Mouse (Mus musculus) neural tube, embryonic 14.5 days (tissue): ENCODE data around the gene Mvb12b. TPM values are rescaled to one million over a fixed set of nuclear protein-coding genes. Genes with fewer than 3 reads are reported as not detected.
A peak's percentile ranks its signal among the peaks of the same experiment; 100 is the strongest.

Experiments
- ATAC-seq: fragments of 200-750 bp; cut with Nextera tagmentation; 2 replicates; pipeline ENCODE4 v1.8.0; 2017; ENCODE audit warnings: low read depth, mild to moderate bottlenecking, moderate TSS enrichment, moderate library complexity
- H3K27ac ChIP-seq: fragments of 300-500 bp; sonication (generic); 2 replicates; pipeline ENCODE4 v1.5.1; 2014; ENCODE audit warnings: low read depth, mild to moderate bottlenecking, control low read depth, low read length, moderate library complexity, mixed read lengths
- H3K27me3 ChIP-seq: fragments of 300-500 bp; sonication (generic); 2 replicates; pipeline ENCODE4 v1.6.1; 2014; ENCODE audit warnings: low read length; ENCODE audit not compliant: control insufficient read depth, insufficient read depth
- H3K36me3 ChIP-seq: fragments of 300-500 bp; sonication (generic); 2 replicates; pipeline ENCODE4 v1.6.1; 2014; ENCODE audit warnings: low read length, mixed read lengths; ENCODE audit not compliant: control insufficient read depth, insufficient read depth
- H3K4me1 ChIP-seq: fragments of 300-500 bp; sonication (generic); 2 replicates; pipeline ENCODE4 v1.6.1; 2014; ENCODE audit warnings: low read length; ENCODE audit not compliant: control insufficient read depth, insufficient read depth
- H3K4me2 ChIP-seq: fragments of 300-500 bp; sonication (generic); 2 replicates; pipeline ENCODE4 v1.6.1; 2014; ENCODE audit warnings: mild to moderate bottlenecking, low read depth, low read length, control low read depth
- H3K4me3 ChIP-seq: fragments of 300-500 bp; sonication (generic); 2 replicates; pipeline ENCODE4 v1.5.1; 2014; ENCODE audit warnings: low read depth, low read length, control low read depth, mixed read lengths
- H3K9ac ChIP-seq: fragments of 300-500 bp; sonication (generic); replicated peaks from 2 replicates; pipeline ENCODE4 v1.6.1; 2014; ENCODE audit warnings: low read depth, mild to moderate bottlenecking, control low read depth, low read length, mixed read lengths
- H3K9me3 ChIP-seq: fragments of 300-500 bp; sonication (generic); 2 replicates; pipeline ENCODE4 v1.6.1; 2016; ENCODE audit warnings: low read length; ENCODE audit not compliant: control insufficient read depth
- WGBS: fragments of 180-500 bp; shearing (Covaris S2); extraction: QIAGEN DNeasy Blood & Tissue Kit; methylation state at CpG from one replicate; pipeline ENCODE4 v1.1.7; 2014; 5-methylcytosine and 5-hydroxymethylcytosine counted together
- polyA plus RNA-seq: library from polyadenylated mRNA; unstranded; fragments of >200 nt; fragmentation: Nextera tagmentation; extraction: Ambion mirVana; gene quantifications from 2 replicates; pipeline ENCODE4 v1.2.1, GENCODE M21; 2014

The Mvb12b gene
- polyA plus RNA-seq, 1 experiment from 2014 or later, result 54.0 TPM

GRCm38 (mm10) chr2:33789279-33789678, 98.5 kb downstream of the Mvb12b start:
- H3K9ac ChIP-seq, result no peak overlapping the region
- peaks cover 49% of the 10 kb centered on the region for H3K4me1 ChIP-seq

GRCm38 (mm10) chr2:33788851-33789250, 98.9 kb downstream of the Mvb12b start:
- Histone ChIP-seq H3K27me3 (no peaks in the 10 kb centered on the region), H3K4me3 (no peak overlapping the region), H3K9ac (no peak overlapping the region), H3K9me3 (no peaks in the 10 kb centered on the region), H3K4me1 (peaks cover 48% of the 10 kb centered on the region), H3K27ac (no peak overlapping the region), H3K36me3 (no peaks in the 10 kb centered on the region), H3K4me2 (no peak overlapping the region)
- 41% methylated on average over 7 of the region's 7 CpGs for WGBS
- ATAC-seq, result no peak

More at GRCm38 (mm10) chr2:33789279-33789678, 98.5 kb downstream of the Mvb12b start:
- WGBS, result 12% methylated on average over 6 of the region's 6 CpGs
- H3K36me3 ChIP-seq, result no peaks in the 10 kb centered on the region
- no peak overlapping the region for H3K4me3 ChIP-seq
- ATAC-seq, result peak; percentile 58
- H3K4me2 ChIP-seq, result no peak overlapping the region
- H3K9me3 ChIP-seq, result no peaks in the 10 kb centered on the region
- H3K27me3 ChIP-seq, result no peaks in the 10 kb centered on the region
- H3K27ac ChIP-seq, result peak overlapping the region; percentile 74

- Histone ChIP-seq H3K27ac (peak overlapping the region; percentile 41; the same call in 1 of the 2 replicates), H3K4me2 (no peak overlapping the region), H3K36me3 (no peaks in the 10 kb centered on the region), H3K9me3 (no peaks in the 10 kb centered on the region), H3K4me3 (no peak overlapping the region), H3K27me3 (no peaks in the 10 kb centered on the region), H3K9ac (no peak overlapping the region), H3K4me1 (peaks cover 46% of the 10 kb centered on the region)
- ATAC-seq, result no peak
- 26% methylated on average over 13 of the region's 13 CpGs for WGBS
Measured at GRCm38 (mm10) chr2:33788131-33788530, 99.6 kb downstream of the Mvb12b start.

GRCm38 (mm10) chr2:33786064-33786463, 101.7 kb downstream of the Mvb12b start:
- H3K27me3 ChIP-seq, result no peaks in the 10 kb centered on the region
- no peak overlapping the region for H3K9ac ChIP-seq
- H3K36me3 ChIP-seq, result no peaks in the 10 kb centered on the region
- 44% methylated on average over 6 of the region's 6 CpGs for WGBS
- H3K4me2 ChIP-seq, result no peak overlapping the region
- H3K9me3 ChIP-seq, result no peaks in the 10 kb centered on the region
- peak overlapping the region; percentile 68 for H3K27ac ChIP-seq
- no peak overlapping the region for H3K4me3 ChIP-seq
- peaks cover 56% of the 10 kb centered on the region for H3K4me1 ChIP-seq
- 0 out of 2 replicates have a peak, but pooled peaks have one; percentile 35 for ATAC-seq

- Histone ChIP-seq H3K4me2 (no peak overlapping the region), H3K9ac (peak overlapping the region; percentile 32; the same call in 1 of the 2 replicates), H3K4me1 (peaks cover 53% of the 10 kb centered on the region), H3K36me3 (no peaks in the 10 kb centered on the region), H3K9me3 (no peaks in the 10 kb centered on the region), H3K4me3 (no peak overlapping the region), H3K27me3 (no peaks in the 10 kb centered on the region), H3K27ac (peak overlapping the region; percentile 68)
- WGBS, result 15% methylated on average over 13 of the region's 13 CpGs
- peak; percentile 57; the same call in 1 of the 2 replicates for ATAC-seq
Measured at GRCm38 (mm10) chr2:33785596-33785995, 102.2 kb downstream of the Mvb12b start.

- H3K27ac ChIP-seq, result no peak overlapping the region
Measured at GRCm38 (mm10) chr2:33784721-33785120, 103.0 kb downstream of the Mvb12b start.

GRCm38 (mm10) chr2:33783419-33783818, 104.3 kb downstream of the Mvb12b start:
- Histone ChIP-seq H3K27me3 (no peaks in the 10 kb centered on the region), H3K9me3 (no peaks in the 10 kb centered on the region), H3K27ac (no peak overlapping the region), H3K4me2 (no peak overlapping the region), H3K4me1 (peaks cover 39% of the 10 kb centered on the region), H3K4me3 (no peak overlapping the region), H3K36me3 (no peaks in the 10 kb centered on the region), H3K9ac (no peak overlapping the region)
- no peak for ATAC-seq
- WGBS, result 82% methylated on average over 7 of the region's 7 CpGs

More at GRCm38 (mm10) chr2:33784721-33785120, 103.0 kb downstream of the Mvb12b start:
- Histone ChIP-seq H3K4me2 (no peak overlapping the region), H3K27me3 (no peaks in the 10 kb centered on the region), H3K4me1 (peaks cover 44% of the 10 kb centered on the region), H3K9ac (no peak overlapping the region), H3K9me3 (no peaks in the 10 kb centered on the region), H3K4me3 (no peak overlapping the region), H3K36me3 (no peaks in the 10 kb centered on the region)
- 59% methylated on average over 1 of the region's 1 CpGs for WGBS
- no peak for ATAC-seq

- Histone ChIP-seq H3K4me1 (peaks cover 26% of the 10 kb centered on the region), H3K27me3 (no peaks in the 10 kb centered on the region), H3K27ac (no peak overlapping the region; the same call in 1 of the 2 replicates), H3K9me3 (no peaks in the 10 kb centered on the region), H3K9ac (no peak overlapping the region), H3K4me2 (no peak overlapping the region), H3K36me3 (peaks cover 2% of the 10 kb centered on the region; the same call in 1 of the 2 replicates), H3K4me3 (no peak overlapping the region)
- WGBS, result 18% methylated on average over 11 of the region's 11 CpGs
- ATAC-seq, result no peak
Measured at GRCm38 (mm10) chr2:33781655-33782400, 105.9 kb downstream of the Mvb12b start.

GRCm38 (mm10) chr2:33778466-33778865, 109.3 kb downstream of the Mvb12b start:
- H3K4me3 ChIP-seq, result no peak overlapping the region
- no peaks in the 10 kb centered on the region for H3K27me3 ChIP-seq
- no peaks in the 10 kb centered on the region for H3K9me3 ChIP-seq
- no peak for ATAC-seq
- no peak overlapping the region for H3K4me2 ChIP-seq
- H3K27ac ChIP-seq, result no peak overlapping the region
- H3K36me3 ChIP-seq, result peaks cover 2% of the 10 kb centered on the region; the same call in 1 of the 2 replicates
- H3K9ac ChIP-seq, result no peak overlapping the region
- H3K4me1 ChIP-seq, result peaks cover 14% of the 10 kb centered on the region; the same call in 1 of the 2 replicates
- 90% methylated on average over 4 of the region's 4 CpGs for WGBS
